Mouse (Mus musculus) neural tube, embryonic 12.5 days (tissue): ENCODE data around the gene Scp2. TPM values are rescaled to one million over a fixed set of nuclear protein-coding genes. Genes with fewer than 3 reads are reported as not detected.
"Not testable (repeated sequence)": the region's sequence is repeated elsewhere in the genome, so short reads cannot be mapped to it uniquely, and the experiment has no call there.

Experiments used
- ATAC-seq: fragments of 200-750 bp; cut with Nextera tagmentation; 2 replicates; pipeline ENCODE4 v1.8.0; 2017; ENCODE audit warnings: low read depth, mild to moderate bottlenecking, moderate TSS enrichment, moderate library complexity; ENCODE audit not compliant: low FRiP score
- H3K27ac ChIP-seq: fragments of 300-500 bp; sonication (generic); 2 replicates; pipeline ENCODE4 v1.5.1; 2016
- H3K27me3 ChIP-seq: fragments of 300-500 bp; sonication (generic); replicated peaks from 2 replicates; pipeline ENCODE4 v1.6.1; 2016; ENCODE audit warnings: mild to moderate bottlenecking
- H3K36me3 ChIP-seq: fragments of 300-500 bp; sonication (generic); 2 replicates; pipeline ENCODE4 v1.6.1; 2016; ENCODE audit warnings: mild to moderate bottlenecking
- H3K4me1 ChIP-seq: fragments of 300-500 bp; sonication (generic); 2 replicates; pipeline ENCODE4 v1.6.1; 2016
- H3K4me2 ChIP-seq: fragments of 300-500 bp; sonication (generic); replicated peaks from 2 replicates; pipeline ENCODE4 v1.6.1; 2016; ENCODE audit warnings: mild to moderate bottlenecking
- H3K4me3 ChIP-seq: fragments of 300-500 bp; sonication (generic); 2 replicates; pipeline ENCODE4 v1.5.1; 2016
- H3K9ac ChIP-seq: fragments of 300-500 bp; sonication (generic); 2 replicates; pipeline ENCODE4 v1.6.1; 2016; ENCODE audit warnings: mild to moderate bottlenecking
- H3K9me3 ChIP-seq: fragments of 300-500 bp; sonication (generic); 2 replicates; pipeline ENCODE4 v1.6.1; 2016; ENCODE audit warnings: mild to moderate bottlenecking
- WGBS: fragments of 180-500 bp; shearing (Covaris S2); methylation state at CpG from one replicate; pipeline ENCODE4 v1.1.7; 2016; 5-methylcytosine and 5-hydroxymethylcytosine counted together
- polyA plus RNA-seq: library from polyadenylated mRNA; unstranded; fragments of >200 nt; fragmentation: Nextera tagmentation; extraction: Ambion mirVana; gene quantifications from 2 replicates; pipeline ENCODE4 v1.2.1, GENCODE M21; 2016

The Scp2 gene
- 208 and 221 TPM in 2 replicates for polyA plus RNA-seq

GRCm38 (mm10) chr4:108144880-108145279 is at the start of gene Scp2:
Gene Scp2, minus strand, starts transcription at chr4:108144998.
- ATAC-seq, result no peak
- Histone ChIP-seq H3K9ac (no peak within 1 kb of the TSS), H3K4me1 (no peaks in the 10 kb centered on the region)

GRCm38 (mm10) chr4:108192821-108193323 is 48.1 kb upstream of the Scp2 start:
- H3K4me2 ChIP-seq, result no peak overlapping the region
- H3K27me3 ChIP-seq, result no peaks in the 10 kb centered on the region
- no peak overlapping the region for H3K9ac ChIP-seq
- 87% methylated on average over 2 of the region's 2 CpGs for WGBS
- no peak for ATAC-seq
- no peaks in the 10 kb centered on the region for H3K9me3 ChIP-seq
- H3K36me3 ChIP-seq, result no peaks in the 10 kb centered on the region
- no peak overlapping the region for H3K4me3 ChIP-seq
- no peaks in the 10 kb centered on the region for H3K4me1 ChIP-seq
- no peak overlapping the region for H3K27ac ChIP-seq

More at GRCm38 (mm10) chr4:108144880-108145279, at the start of gene Scp2:
- Histone ChIP-seq H3K4me3 (no peak within 1 kb of the TSS), H3K9me3 (no peaks in the 10 kb centered on the region), H3K27ac (no peak within 1 kb of the TSS), H3K4me2 (no peak within 1 kb of the TSS), H3K27me3 (no peaks in the 10 kb centered on the region), H3K36me3 (no peaks in the 10 kb centered on the region)
- 83% methylated on average over 1 of the region's 1 CpGs for WGBS

DNA sequence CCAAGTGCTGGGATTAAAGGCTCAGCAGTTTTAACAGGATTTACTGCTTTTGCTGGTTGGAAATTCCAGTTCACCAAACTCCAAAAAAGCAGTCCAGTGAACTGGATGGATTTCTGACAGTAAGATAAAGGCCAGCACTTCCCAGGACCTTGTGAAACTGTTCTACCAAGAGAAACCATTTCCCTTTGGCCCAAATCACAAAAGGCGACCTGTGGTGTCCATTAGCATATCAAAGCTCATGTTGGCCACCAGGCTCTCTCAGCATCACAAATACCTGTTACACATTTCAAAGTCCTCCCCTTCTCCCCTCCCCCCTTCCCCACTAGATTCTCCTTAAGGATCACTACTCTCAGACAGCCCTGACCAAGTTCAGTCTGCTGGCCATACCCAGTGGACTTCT is 37.5 kb upstream of the Scp2 start:
- Histone ChIP-seq H3K9ac (no peak overlapping the region), H3K4me3 (no peak overlapping the region), H3K27ac (no peak overlapping the region), H3K36me3 (no peaks in the 10 kb centered on the region), H3K9me3 (no peaks in the 10 kb centered on the region), H3K4me2 (no peak overlapping the region), H3K4me1 (no peaks in the 10 kb centered on the region), H3K27me3 (no peaks in the 10 kb centered on the region)
- 52% methylated on average over 1 of the region's 1 CpGs for WGBS
- no peak for ATAC-seq

DNA sequence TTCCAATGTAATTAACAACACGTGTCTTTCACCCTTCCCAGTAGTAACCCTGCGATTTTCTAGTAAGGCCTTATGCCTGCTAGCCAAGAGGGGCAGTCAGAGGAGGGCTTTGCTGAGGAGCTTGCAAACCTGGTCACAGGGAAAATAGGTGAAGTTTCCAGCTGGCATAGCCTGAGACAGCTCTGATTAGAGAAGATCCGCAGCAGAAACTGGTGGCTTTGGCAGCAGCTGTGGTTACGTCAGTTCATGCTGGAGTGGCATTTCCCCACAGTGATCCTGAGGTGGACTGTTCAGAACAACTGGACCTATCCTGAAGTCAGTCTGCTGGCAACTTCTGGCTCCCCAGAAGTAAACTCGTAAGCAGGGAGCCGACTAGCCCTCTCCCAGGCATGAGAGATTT is 23.3 kb upstream of the Scp2 start:
- WGBS, result 88% methylated on average over 6 of the region's 6 CpGs
- Histone ChIP-seq H3K9ac (no peak overlapping the region), H3K27me3 (peaks cover 7% of the 10 kb centered on the region; the same call in 1 of the 2 replicates), H3K4me3 (no peak overlapping the region), H3K27ac (no peak overlapping the region), H3K36me3 (no peaks in the 10 kb centered on the region), H3K9me3 (no peaks in the 10 kb centered on the region), H3K4me2 (no peak overlapping the region), H3K4me1 (no peaks in the 10 kb centered on the region)
- no peak for ATAC-seq

- Histone ChIP-seq H3K36me3 (no peaks in the 10 kb centered on the region), H3K4me2 (no peak overlapping the region), H3K27ac (no peak overlapping the region), H3K9me3 (no peaks in the 10 kb centered on the region), H3K4me3 (no peak overlapping the region), H3K4me1 (no peaks in the 10 kb centered on the region), H3K27me3 (peaks cover 7% of the 10 kb centered on the region; the same call in 1 of the 2 replicates), H3K9ac (no peak overlapping the region)
- no peak for ATAC-seq
- WGBS, result 86% methylated on average over 4 of the region's 4 CpGs
Observed at GRCm38 (mm10) chr4:108166874-108167273, 22.1 kb upstream of the Scp2 start.

DNA sequence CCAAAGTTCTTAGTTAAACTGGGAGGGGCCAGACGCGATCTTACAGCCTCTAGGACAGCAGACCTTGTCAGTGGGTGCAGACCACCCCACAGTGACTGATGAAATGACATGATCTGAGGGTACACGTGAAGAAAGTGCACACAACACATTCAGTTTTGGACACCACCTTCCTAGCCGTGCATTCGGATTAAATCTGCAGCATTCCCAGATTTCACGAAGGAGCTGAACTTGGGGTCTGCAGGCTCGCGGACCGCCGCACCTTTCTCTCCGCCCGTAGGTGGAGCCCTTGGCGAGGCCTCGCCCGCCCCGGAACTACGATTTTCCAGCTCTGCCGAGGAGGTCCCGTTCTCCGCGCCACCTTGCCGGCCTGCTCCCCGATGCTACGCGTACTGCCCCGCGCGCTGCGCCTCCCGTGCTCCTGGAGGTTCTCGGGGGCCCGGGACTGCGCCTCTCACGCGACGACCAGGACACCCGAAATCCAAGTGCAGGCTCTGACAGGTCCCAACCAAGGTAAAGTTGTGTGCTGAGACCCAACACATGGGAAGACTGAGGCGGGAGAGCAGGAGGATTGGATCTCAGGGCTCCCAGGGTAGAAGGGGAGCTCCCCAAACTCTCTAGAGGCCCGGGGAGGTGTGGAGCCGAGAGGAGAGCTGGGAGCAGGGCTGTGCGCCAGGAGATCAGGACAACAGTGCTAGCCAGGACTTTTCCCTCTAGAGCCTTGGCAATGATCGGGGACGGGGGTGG is 20.5 kb upstream of the Scp2 start, which contains the start of gene Echdc2:
Gene Echdc2, plus strand, starts transcription at position 286 of the 744 bp plus-strand sequence.
- no peaks in the 10 kb centered on the region for H3K36me3 ChIP-seq
- H3K27ac ChIP-seq, result no peak within 1 kb of the TSS
- ATAC-seq, result no peak

GRCm38 (mm10) chr4:108163291-108163690 is 18.5 kb upstream of the Scp2 start:
- WGBS, result 85% methylated on average over 3 of the region's 3 CpGs
- no peak overlapping the region for H3K4me2 ChIP-seq
- no peak for ATAC-seq
- H3K4me1 ChIP-seq, result no peaks in the 10 kb centered on the region
- no peak overlapping the region for H3K9ac ChIP-seq
- H3K4me3 ChIP-seq, result no peak overlapping the region
- no peak overlapping the region for H3K27ac ChIP-seq
- no peaks in the 10 kb centered on the region for H3K36me3 ChIP-seq
- peaks cover 7% of the 10 kb centered on the region; the same call in 1 of the 2 replicates for H3K27me3 ChIP-seq
- H3K9me3 ChIP-seq, result no peaks in the 10 kb centered on the region

More for the DNA sequence above, 20.5 kb upstream of the Scp2 start, which contains the start of gene Echdc2:
- H3K9me3 ChIP-seq, result no peaks in the 10 kb centered on the region
- WGBS, result 1% methylated on average over 43 of the region's 43 CpGs
- peak within 1 kb of the TSS; percentile 57 for H3K9ac ChIP-seq
- peaks cover 7% of the 10 kb centered on the region; the same call in 1 of the 2 replicates for H3K27me3 ChIP-seq
- H3K4me2 ChIP-seq, result peak within 1 kb of the TSS; percentile 95
- H3K4me1 ChIP-seq, result no peaks in the 10 kb centered on the region
- peak within 1 kb of the TSS; percentile 56 for H3K4me3 ChIP-seq

- Histone ChIP-seq H3K4me2 (no peak overlapping the region), H3K9ac (no peak overlapping the region), H3K4me1 (no peaks in the 10 kb centered on the region), H3K36me3 (no peaks in the 10 kb centered on the region), H3K4me3 (no peak overlapping the region), H3K27me3 (peaks cover 7% of the 10 kb centered on the region; the same call in 1 of the 2 replicates), H3K9me3 (no peaks in the 10 kb centered on the region), H3K27ac (no peak overlapping the region)
- WGBS, result 93% methylated on average over 8 of the region's 8 CpGs
- ATAC-seq, result no peak
Observed at GRCm38 (mm10) chr4:108161936-108162335, 17.1 kb upstream of the Scp2 start.

- H3K27me3 ChIP-seq, H3K27ac ChIP-seq, H3K9me3 ChIP-seq, H3K4me1 ChIP-seq, ATAC-seq, H3K4me2 ChIP-seq, H3K36me3 ChIP-seq, H3K4me3 ChIP-seq, H3K9ac ChIP-seq: not testable (repeated sequence)
- WGBS, result 82% methylated on average over 1 of the region's 1 CpGs
Observed at GRCm38 (mm10) chr4:108155141-108155540, 10.3 kb upstream of the Scp2 start.

DNA sequence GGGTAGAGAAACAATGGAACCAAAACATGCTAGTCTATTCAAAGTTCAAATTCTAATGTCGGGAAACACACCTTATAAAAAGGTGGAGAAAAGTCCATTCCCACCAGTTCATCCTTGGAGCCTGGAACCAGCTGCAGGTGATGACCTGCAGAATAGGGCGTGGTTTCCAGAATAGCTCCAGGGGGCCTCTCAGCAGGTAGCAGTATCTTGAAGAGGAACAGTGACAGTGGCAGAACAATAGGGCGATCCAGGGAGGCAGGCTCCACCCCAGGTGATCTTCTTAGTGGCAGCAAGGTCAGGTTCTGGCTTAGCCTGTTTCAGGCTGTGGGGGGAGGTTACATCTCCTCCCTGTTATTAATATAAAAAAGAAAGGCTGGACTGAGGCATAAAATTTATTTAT is 756 bp upstream of the Scp2 start:
- not testable (repeated sequence) for H3K9ac ChIP-seq, ATAC-seq, H3K27ac ChIP-seq, H3K4me1 ChIP-seq, H3K4me3 ChIP-seq, H3K36me3 ChIP-seq, H3K4me2 ChIP-seq, H3K9me3 ChIP-seq, H3K27me3 ChIP-seq
- 44% methylated on average over 3 of the region's 3 CpGs for WGBS

DNA sequence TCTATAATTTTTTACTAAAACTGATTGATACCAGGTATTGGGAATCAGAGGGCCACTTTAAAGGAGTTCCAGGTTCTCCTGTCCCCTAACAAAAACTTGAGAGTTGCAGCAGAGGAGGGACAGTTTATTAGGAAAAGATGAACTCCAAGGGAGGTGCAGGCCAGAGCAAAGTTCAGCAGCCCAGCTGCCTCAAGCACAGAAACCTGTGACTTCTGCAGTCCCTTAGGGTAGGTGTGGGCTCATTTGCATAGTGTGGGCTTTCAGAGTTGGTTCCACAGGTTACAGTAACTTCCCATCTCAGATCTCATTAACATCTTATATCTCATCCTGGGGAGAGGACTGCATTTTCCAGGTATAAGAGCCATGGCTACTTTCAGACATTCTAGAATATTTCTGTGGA is 1.0 kb downstream of the Scp2 start:
- Histone ChIP-seq H3K4me3 (no peak overlapping the region), H3K4me2 (no peak overlapping the region), H3K27ac (no peak overlapping the region), H3K9ac (no peak overlapping the region), H3K9me3 (no peaks in the 10 kb centered on the region), H3K4me1 (no peaks in the 10 kb centered on the region), H3K36me3 (no peaks in the 10 kb centered on the region), H3K27me3 (no peaks in the 10 kb centered on the region)
- ATAC-seq, result no peak

GRCm38 (mm10) chr4:108143178-108143577 is 1.6 kb downstream of the Scp2 start:
- not testable (repeated sequence) for H3K27ac ChIP-seq, H3K4me3 ChIP-seq, H3K4me2 ChIP-seq, H3K27me3 ChIP-seq, H3K9ac ChIP-seq, H3K9me3 ChIP-seq, H3K4me1 ChIP-seq, ATAC-seq, H3K36me3 ChIP-seq
- 98% methylated on average over 2 of the region's 2 CpGs for WGBS

DNA sequence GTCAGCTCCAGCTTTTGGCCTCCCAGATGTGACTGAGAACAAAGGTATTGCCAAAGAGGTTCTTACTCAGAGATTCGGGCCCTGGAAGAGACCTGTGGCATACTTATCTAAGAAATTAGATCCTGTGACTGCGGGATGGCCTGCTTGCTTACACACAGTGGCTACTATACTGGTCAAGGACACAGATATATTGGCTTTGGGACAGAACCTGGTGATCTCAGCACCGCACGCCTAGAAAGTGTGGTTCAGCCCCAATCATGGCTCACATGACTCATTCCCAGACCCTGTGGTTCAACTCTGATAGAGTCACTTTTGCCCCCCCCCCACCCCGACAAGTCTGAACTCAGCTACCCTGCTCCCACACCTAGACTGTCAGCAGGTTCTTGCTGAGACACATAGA is 7.9 kb downstream of the Scp2 start:
- Histone ChIP-seq H3K4me1 (no peaks in the 10 kb centered on the region), H3K27ac (no peak overlapping the region), H3K4me2 (no peak overlapping the region), H3K4me3 (no peak overlapping the region), H3K36me3 (no peaks in the 10 kb centered on the region), H3K9me3 (no peaks in the 10 kb centered on the region), H3K27me3 (no peaks in the 10 kb centered on the region), H3K9ac (no peak overlapping the region)
- WGBS, result 93% methylated on average over 5 of the region's 5 CpGs
- no peak for ATAC-seq
